ENCODE assay signal across 8 mouse cellular contexts in the genomic region with DNA sequence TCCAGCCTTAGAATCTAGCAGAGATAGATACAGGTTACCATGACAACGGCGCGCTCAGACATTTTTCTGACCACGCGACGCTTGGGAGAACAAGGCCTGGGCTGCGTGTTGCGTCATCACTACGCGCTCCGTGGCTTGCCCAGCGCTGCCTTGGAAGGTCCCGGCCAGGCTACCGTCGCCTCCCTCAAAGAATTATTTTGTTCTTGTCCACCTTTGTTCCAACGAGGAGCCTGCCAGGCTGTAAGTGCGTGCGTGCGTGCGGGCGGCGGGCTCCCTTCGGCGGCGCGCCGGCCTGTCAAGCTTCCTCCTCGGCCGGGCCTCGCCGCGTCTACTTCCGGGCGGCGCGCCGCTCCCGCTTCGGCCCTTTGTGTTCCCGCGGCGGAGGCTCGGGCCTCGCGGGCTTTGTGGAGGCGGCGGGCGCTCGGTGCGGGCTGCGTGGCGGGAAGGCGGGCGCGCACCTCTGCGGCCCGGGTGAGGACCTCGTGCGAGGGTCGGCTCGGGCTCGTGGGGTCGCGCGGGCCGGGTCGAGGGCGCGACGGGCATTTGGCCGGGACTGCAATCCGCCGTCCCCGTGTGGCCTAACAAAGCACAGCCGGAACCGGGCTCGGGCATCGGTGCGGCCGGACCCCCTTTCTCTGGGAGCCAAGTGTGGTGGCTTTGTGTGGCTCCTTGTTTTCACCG. TPM values are rescaled to one million over a fixed set of nuclear protein-coding genes. Genes with fewer than 3 reads are reported as not detected.
DNase-seq lines count a peak whose midpoint lies in the region; ATAC-seq and TF ChIP-seq lines count a peak whose summit lies in the region.

TSS of gene Smarcad1 (plus strand) at position 93 of the 681 bp plus-strand sequence.

- H3K36me3 ChIP-seq in ES-Bruce4 (ENCODE audit: control insufficient read depth, insufficient read depth, low read length, poor library complexity, severe bottlenecking) = peaks cover 35% of the 10 kb centered on the region
- peaks cover 39% of the 10 kb centered on the region for H3K36me3 ChIP-seq in forebrain, embryonic 13.5 days (ENCODE audit: poor library complexity, severe bottlenecking)
- peaks cover 21% of the 10 kb centered on the region for H3K36me3 ChIP-seq in liver, postnatal 0 days (replicated peaks; ENCODE audit: insufficient read depth, low read length)
- H3K36me3 ChIP-seq in neural tube, embryonic 14.5 days (ENCODE audit: control insufficient read depth, insufficient read depth, low read length) = peaks cover 2% of the 10 kb centered on the region; the same call in 1 of the 2 replicates

- peak; percentile 93 for ATAC-seq in cerebellum, adult (ENCODE audit: insufficient number of reproducible peaks, low FRiP score, low TSS enrichment)
- ATAC-seq in forebrain, embryonic 13.5 days = peak; percentile 96
- ATAC-seq in liver, postnatal 0 days = peak; percentile 96
- ATAC-seq in neural tube, embryonic 14.5 days (ENCODE audit: low read depth) = peak; percentile 96

- peak within 1 kb of the TSS; percentile 95 for H3K9ac ChIP-seq in ES-Bruce4 (ENCODE audit: low read depth, poor library complexity, severe bottlenecking)
- H3K9ac ChIP-seq in forebrain, embryonic 13.5 days = peak within 1 kb of the TSS; percentile 97
- peak within 1 kb of the TSS; percentile 97 for H3K9ac ChIP-seq in liver, postnatal 0 days (replicated peaks)
- H3K9ac ChIP-seq in neural tube, embryonic 14.5 days (replicated peaks; ENCODE audit: low read depth, low read length) = peak within 1 kb of the TSS; percentile 99

- under 1% methylated on average over 81 of the region's 81 CpGs for WGBS in forebrain, embryonic 13.5 days
- under 1% methylated on average over 81 of the region's 81 CpGs for WGBS in large intestine, adult 2 months
- 3% methylated on average over 78 of the region's 81 CpGs for WGBS in liver, postnatal 0 days (ENCODE audit: insufficient replicate concordance)
- WGBS in neural tube, embryonic 14.5 days = under 1% methylated on average over 79 of the region's 81 CpGs

- peak; percentile 93 to 94 for DNase-seq in heart, postnatal 10 days
- DNase-seq in large intestine, adult 2 months (ENCODE audit: low read depth, low spot score) = peak; percentile 83
- DNase-seq in liver, postnatal 0 days = peak; percentile 89
- peak; percentile 93 for DNase-seq in testis, postnatal 10 days (ENCODE audit: low spot score)

- no peaks in the 10 kb centered on the region for H3K4me1 ChIP-seq in ES-Bruce4 (ENCODE audit: control insufficient read depth, insufficient read depth, low read length)
- peaks cover 11% of the 10 kb centered on the region for H3K4me1 ChIP-seq in forebrain, embryonic 13.5 days
- peaks cover 8% of the 10 kb centered on the region for H3K4me1 ChIP-seq in liver, postnatal 0 days (ENCODE audit: insufficient read depth)
- H3K4me1 ChIP-seq in neural tube, embryonic 14.5 days (ENCODE audit: control insufficient read depth, insufficient read depth, low read length) = peaks cover 8% of the 10 kb centered on the region; the same call in 1 of the 2 replicates

- TF ChIP-seq POLR2A in ES-Bruce4 (IDR thresholded peaks at IDR 0.05; ENCODE audit: insufficient read depth, low read length) = no peak

- H3K4me2 ChIP-seq in forebrain, embryonic 13.5 days = peak within 1 kb of the TSS; percentile 77
- peak within 1 kb of the TSS; percentile 93 for H3K4me2 ChIP-seq in liver, postnatal 0 days (ENCODE audit: low read depth, low read length)
- peak within 1 kb of the TSS; percentile 73 for H3K4me2 ChIP-seq in neural tube, embryonic 14.5 days (ENCODE audit: low read depth, low read length)

- no peak for TF ChIP-seq CTCF in ES-Bruce4 (IDR thresholded peaks at IDR 0.05; ENCODE audit: low read depth, low read length)
- TF ChIP-seq CTCF in liver, postnatal 0 days (IDR thresholded peaks at IDR 0.05; ENCODE audit: low read depth) = no peak

- H3K4me3 ChIP-seq in ES-Bruce4 (ENCODE audit: low read depth, low read length) = peak within 1 kb of the TSS; percentile 91
- peak within 1 kb of the TSS; percentile 76 for H3K4me3 ChIP-seq in forebrain, embryonic 13.5 days
- peak within 1 kb of the TSS; percentile 92 for H3K4me3 ChIP-seq in liver, postnatal 0 days (ENCODE audit: low read depth, low read length)
- H3K4me3 ChIP-seq in neural tube, embryonic 14.5 days (ENCODE audit: low read depth, low read length) = peak within 1 kb of the TSS; percentile 70

- no peaks in the 10 kb centered on the region for H3K9me3 ChIP-seq in ES-Bruce4 (replicated peaks; ENCODE audit: control insufficient read depth, insufficient read depth, low read length, poor library complexity, severe bottlenecking)
- H3K9me3 ChIP-seq in forebrain, embryonic 13.5 days (replicated peaks) = no peaks in the 10 kb centered on the region; the same call in 1 of the 2 replicates
- no peaks in the 10 kb centered on the region for H3K9me3 ChIP-seq in liver, postnatal 0 days (ENCODE audit: low read length)
- no peaks in the 10 kb centered on the region for H3K9me3 ChIP-seq in neural tube, embryonic 14.5 days (ENCODE audit: control insufficient read depth, low read length)

- intact Hi-C loops in heart, postnatal 10 days (cut with DNase I) = loop anchor here (5.0 kb wide), 1 partner anchor 485 kb away; the partner anchor contains the start of gene Tnip3

- peak within 1 kb of the TSS; percentile 86 for H3K27ac ChIP-seq in ES-Bruce4 (ENCODE audit: insufficient read depth, low read length)
- H3K27ac ChIP-seq in forebrain, embryonic 13.5 days = peak within 1 kb of the TSS; percentile 98
- H3K27ac ChIP-seq in liver, postnatal 0 days (ENCODE audit: low read depth) = peak within 1 kb of the TSS; percentile 91
- H3K27ac ChIP-seq in neural tube, embryonic 14.5 days (ENCODE audit: low read depth, low read length) = peak within 1 kb of the TSS; percentile 98

- H3K27me3 ChIP-seq in ES-Bruce4 (ENCODE audit: control insufficient read depth, insufficient read depth, low read length, poor library complexity, severe bottlenecking) = no peaks in the 10 kb centered on the region
- no peaks in the 10 kb centered on the region for H3K27me3 ChIP-seq in forebrain, embryonic 13.5 days
- no peaks in the 10 kb centered on the region for H3K27me3 ChIP-seq in liver, postnatal 0 days (ENCODE audit: insufficient read depth, low read length)
- no peaks in the 10 kb centered on the region for H3K27me3 ChIP-seq in neural tube, embryonic 14.5 days (ENCODE audit: control insufficient read depth, insufficient read depth, low read length)

- TF ChIP-seq EP300 in ES-Bruce4 (IDR thresholded peaks at IDR 0.05; ENCODE audit: insufficient read depth, low read depth, low read length) = no peak
- TF ChIP-seq EP300 in liver, postnatal 0 days (IDR thresholded peaks at IDR 0.05; ENCODE audit: low read depth) = no peak

RNA-seq across cellular contexts. Expression of gene Smarcad1, which starts in this region (rescaled TPM):
- polyA plus RNA-seq in ES-Bruce4 (2011; ENCODE audit: insufficient read depth, insufficient read length, low read depth, missing spikeins) = 139 and 140 TPM in 2 replicates
- 139 and 141 TPM in 2 replicates for polyA plus RNA-seq in forebrain, embryonic 13.5 days (2015; fragmentation: Nextera tagmentation; extraction: Ambion mirVana)
- total RNA-seq in heart, postnatal 10 days (2021) = 10 to 100 TPM; 27.9 to 34.9 TPM
- 12.4 and 12.7 TPM in 2 replicates for polyA plus RNA-seq in large intestine, adult 2 months (2012; rRNA removed)
- polyA plus RNA-seq in liver, postnatal 0 days (2015; fragmentation: Nextera tagmentation; extraction: Ambion mirVana) = 17.4 and 19.6 TPM in 2 replicates
- 77.5 and 86.5 TPM in 2 replicates for polyA plus RNA-seq in neural tube, embryonic 14.5 days (2014; fragmentation: Nextera tagmentation; extraction: Ambion mirVana)

Comparison
In these comparisons a context has a peak if more than half of its experiments do, and no peak if none do; other contexts are left out.
1. Peak in every context shown above with its lines: DNase-seq, ATAC-seq, H3K4me3 ChIP-seq and H3K27ac ChIP-seq.